Mouse (Mus musculus): ENCODE data around the gene Zranb2.

Gene Zranb2

DNA sequence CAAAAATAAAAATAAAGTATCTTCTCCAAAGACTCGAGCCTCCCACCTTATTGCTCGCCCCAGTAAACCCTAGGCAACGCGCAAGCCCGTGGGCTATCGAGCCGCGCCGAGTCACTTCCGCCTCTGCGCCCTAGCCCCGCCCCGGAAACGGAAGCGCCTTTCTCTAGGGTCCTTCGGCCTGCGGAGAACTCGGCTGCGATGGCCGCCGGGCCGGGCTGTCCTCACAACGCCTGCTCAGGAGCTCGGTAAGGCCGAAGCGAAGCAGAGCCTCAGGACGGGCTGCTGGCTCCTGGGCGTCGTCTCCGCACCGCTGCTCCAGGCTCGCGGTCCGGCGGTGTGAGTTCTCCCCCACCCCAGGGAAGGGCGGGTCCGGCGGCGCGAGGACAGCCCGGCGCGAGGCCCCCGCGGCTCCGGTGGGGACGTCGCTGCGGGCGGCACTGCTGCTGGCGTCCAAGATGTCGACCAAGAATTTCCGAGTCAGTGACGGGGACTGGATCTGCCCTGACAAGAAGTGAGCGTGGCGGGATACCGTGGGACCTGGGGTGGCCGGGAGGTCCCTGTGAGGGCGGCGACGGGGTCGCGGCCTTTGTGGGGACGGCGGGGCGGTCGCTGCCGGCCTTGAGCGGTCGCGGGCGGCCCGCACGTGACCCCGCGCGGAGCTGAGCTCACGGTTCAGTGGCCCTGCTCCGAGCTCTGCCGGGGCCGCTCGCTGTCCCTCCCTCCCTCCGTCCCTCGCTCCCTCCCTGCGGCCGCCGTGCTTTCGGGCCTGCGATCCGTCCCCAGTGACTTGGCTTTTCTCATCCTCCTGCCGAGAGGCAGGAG is at the start of gene Zranb2:
Zranb2 (plus strand) TSS at position 197 of the 822 bp plus-strand sequence.
- peak; percentile 97 to 98 for DNase-seq

GRCm38 (mm10) chr3:157492043-157492442 is 41.9 kb upstream of the Zranb2 start:
- no peak for DNase-seq

DNA sequence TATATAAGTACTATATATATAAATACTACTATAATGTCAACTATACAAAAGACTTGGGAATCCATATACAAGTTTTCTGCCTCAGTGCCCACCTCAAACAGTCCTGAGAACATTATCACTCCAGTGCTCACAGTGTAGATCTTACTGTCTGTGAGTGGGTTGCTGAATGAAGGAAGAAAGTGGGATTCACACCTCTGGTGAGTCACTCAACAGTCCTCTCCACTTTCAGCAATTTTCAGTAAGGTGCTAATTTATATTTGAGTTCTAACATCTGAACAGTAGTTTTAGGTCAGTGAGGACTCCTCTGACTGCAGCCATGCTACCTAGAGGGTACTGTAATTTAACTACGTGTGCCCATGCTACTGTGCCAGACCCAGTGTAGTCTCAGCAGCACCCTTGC is 31.7 kb upstream of the Zranb2 start:
- no peak for DNase-seq

DNA sequence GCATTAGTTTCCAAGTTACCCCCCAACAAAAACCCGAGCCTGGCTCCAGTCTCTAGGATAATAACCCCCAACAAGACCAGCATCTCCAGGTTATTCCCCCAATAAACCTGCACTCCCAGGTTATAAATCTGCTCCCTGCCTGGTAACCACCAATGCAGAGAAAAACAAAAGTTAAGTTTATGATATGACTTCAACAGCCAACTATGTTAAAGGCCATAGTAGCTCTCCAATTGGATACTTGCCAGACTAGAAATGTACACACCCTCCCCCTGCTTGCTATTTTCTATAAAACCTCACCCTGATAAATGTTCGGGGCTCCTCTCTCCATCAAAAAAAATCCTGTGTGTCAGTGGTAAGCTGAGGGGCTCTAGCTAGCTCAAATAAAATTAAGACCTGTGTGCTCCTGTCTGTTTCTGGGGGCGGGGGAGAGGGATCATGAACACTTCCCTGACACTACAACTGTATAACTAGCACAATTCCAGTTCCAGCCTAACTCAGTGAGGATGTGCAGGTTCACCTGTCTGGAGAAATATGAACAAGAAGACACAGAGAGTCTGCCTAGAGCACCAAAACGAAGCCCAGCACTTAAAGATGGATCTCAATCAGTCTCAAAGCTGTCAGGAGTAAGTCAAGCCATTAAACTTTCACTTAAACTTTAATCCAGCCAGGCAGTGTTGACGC is 19.7 kb upstream of the Zranb2 start:
- DNase-seq = no peak

GRCm38 (mm10) chr3:157516471-157516870 is 17.5 kb upstream of the Zranb2 start:
- DNase-seq = no peak

DNA sequence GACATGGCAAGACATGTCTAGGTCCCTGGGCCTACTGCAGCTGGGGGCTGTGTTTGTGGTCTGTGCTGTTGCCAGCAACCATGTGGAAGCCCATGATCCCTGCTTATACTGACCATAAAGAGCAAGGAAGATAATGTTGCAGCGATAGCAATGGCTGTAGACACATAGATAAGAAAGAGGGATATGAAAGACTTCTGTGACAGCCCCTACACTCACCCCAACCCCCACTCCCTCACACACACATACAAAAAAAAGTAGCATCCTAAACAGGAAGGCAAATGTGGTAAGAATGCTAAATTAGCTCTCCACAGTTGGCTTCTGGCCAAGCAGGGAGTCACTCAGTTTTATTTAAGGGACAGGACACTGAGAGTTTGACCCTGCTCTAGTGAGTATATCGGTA is 16.0 kb upstream of the Zranb2 start:
- peak; percentile 17 to 33 for DNase-seq

DNA sequence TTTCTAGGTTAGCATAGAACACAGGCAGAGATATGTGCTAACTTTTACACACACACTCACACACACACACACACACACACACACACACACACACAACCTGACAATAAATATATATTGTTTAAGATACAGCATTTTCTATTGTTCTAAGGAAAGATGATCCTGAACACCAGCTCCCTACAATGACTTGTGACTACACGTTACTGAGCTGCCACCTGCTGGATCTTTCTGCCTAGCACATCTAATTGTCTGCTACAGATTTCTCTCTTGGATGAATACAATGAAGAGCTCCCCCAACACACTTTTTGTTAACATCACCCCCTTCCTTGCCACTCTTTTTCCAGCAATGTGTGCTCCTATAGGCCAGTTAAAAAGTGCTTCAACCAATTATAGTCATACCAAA is 13.5 kb upstream of the Zranb2 start:
- DNase-seq = peak; percentile 77 to 79

- DNase-seq = no peak
Observed at GRCm38 (mm10) chr3:157523834-157524233, 10.1 kb upstream of the Zranb2 start.

- DNase-seq = no peak
Observed at GRCm38 (mm10) chr3:157531585-157531984, 2.4 kb upstream of the Zranb2 start.

DNA sequence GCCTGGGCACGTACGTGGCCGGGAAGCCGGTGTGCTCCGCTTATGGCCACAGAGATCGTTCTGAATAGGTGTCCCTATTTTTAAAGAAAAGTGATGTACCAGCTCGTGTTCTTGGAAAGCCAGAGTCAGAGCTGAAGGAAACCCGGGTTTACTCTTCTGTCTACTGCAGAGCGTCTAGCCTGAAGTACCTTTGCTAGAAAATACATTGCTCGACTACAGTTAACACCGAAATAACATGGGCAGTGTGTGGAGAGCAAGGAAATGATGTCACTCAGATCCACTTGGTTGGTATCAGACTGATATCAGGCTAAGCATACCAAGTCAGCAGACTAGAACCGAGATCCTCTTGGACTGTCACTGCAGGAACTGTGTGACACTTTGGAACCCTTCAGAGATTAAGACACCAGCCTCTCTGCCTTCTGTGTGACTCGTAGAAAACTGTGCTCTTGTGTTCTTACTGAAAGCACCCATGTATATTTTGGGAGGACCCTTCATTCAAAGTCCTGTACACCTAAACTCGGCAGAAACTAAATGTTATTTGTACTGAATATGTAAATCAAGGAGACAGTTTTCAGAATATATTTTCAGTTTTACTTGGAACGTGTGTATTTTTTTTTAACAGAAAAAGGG is 941 bp downstream of the Zranb2 start:
- DNase-seq = no peak

DNA sequence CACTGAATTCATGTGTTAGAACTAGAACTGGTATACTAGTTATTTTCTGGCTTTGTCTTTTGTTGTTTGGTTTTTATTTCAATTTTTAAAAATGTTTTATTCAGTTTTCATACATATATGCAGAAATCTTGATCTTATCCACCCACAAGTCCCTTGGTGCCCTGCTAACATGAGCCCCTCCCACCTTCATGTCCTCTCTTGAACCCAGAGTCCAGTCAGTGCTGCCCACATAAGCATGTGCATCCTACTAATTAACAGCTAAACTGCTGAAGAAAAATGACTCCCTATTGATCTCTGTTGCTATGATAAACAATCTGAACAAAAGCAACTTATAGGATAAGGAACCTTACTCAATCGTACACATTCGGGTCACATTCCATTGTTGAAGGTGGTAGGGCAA is 15.4 kb downstream of the Zranb2 start:
- DNase-seq = no peak

- DNase-seq = no peak
Observed at GRCm38 (mm10) chr3:157549758-157550600, 16.0 kb downstream of the Zranb2 start.

- DNase-seq = peak in 1 of 2 experiments; percentile 12
Observed at GRCm38 (mm10) chr3:157565196-157565595, 31.2 kb downstream of the Zranb2 start.

- peak; percentile 60 to 72 for DNase-seq
Observed at GRCm38 (mm10) chr3:157566725-157567565, 33.0 kb downstream of the Zranb2 start, which contains the start of gene Ptger3. Gene Ptger3, plus strand, starts transcription at chr3:157566892.

- peak; percentile 17 to 52 for DNase-seq
Observed at GRCm38 (mm10) chr3:157567566-157568132, 33.7 kb downstream of the Zranb2 start.

- no peak for DNase-seq
Observed at GRCm38 (mm10) chr3:157572011-157572410, 38.1 kb downstream of the Zranb2 start.

- DNase-seq = no peak
Observed at GRCm38 (mm10) chr3:157575441-157576342, 41.7 kb downstream of the Zranb2 start.

GRCm38 (mm10) chr3:157576343-157576722 is 42.4 kb downstream of the Zranb2 start:
- no peak for DNase-seq

DNA sequence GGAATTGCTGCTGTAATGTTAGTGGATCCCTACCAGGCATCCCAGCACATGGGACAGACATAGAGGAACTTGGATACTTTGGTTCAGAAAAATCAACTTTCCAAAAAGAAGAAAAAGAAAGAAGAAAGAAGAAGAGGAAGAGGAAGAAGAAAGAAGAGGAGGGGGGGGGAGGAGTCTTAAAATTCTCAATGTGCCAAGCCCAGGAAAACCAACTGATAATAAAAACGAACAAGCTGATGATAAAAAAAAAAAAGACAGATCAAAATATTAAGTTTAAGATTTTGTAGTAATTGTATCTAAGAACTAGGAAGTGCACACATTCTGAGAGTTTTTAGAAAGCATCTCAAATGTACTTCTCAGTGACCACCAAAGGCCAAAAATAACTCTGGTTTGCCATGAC is 42.9 kb downstream of the Zranb2 start:
- no peak for DNase-seq

GRCm38 (mm10) chr3:157578469-157579170 is 44.7 kb downstream of the Zranb2 start:
- DNase-seq = no peak

All from kidney, postnatal 4 days (tissue).